Mouse (Mus musculus) neutrophil, adult 65 days (primary cell): ENCODE data around the gene Cenpv. TPM values are rescaled to one million over a fixed set of nuclear protein-coding genes. Genes with fewer than 3 reads are reported as not detected.

Source experiments
- total RNA-seq: library from RNA; stranded (reverse); gene quantifications from 2 replicates; pipeline ENCODE4 v1.2.4, GENCODE M21; 2023

The Cenpv gene
- 1.2 and 2.8 TPM in 2 replicates for total RNA-seq

GRCm38 (mm10) chr11:62539089-62539890 is at the start of gene Cenpv:
Cenpv (minus strand) TSS chr11:62539261.

GRCm38 (mm10) chr11:62573959-62574702 is 35.1 kb upstream of the Cenpv start, which contains the start of gene Trpv2:
Trpv2 (plus strand) TSS chr11:62574486.

GRCm38 (mm10) chr11:62550727-62551225 is 11.7 kb upstream of the Cenpv start, which contains the start of gene Ubb:
Ubb (plus strand) TSS chr11:62551171.

Other genes starting within 250 kb of the Cenpv start
- 9.3 and 15.4 TPM in 2 replicates for gene Pigl, start 80.8 kb downstream of the Cenpv start, total RNA-seq
- 411 and 502 TPM in 2 replicates for gene Ncor1, start 80.7 kb downstream of the Cenpv start, total RNA-seq
- gene Ubb, start 11.9 kb upstream of the Cenpv start, total RNA-seq = 1,668 and 1,954 TPM in 2 replicates
- gene Trpv2, start 35.2 kb upstream of the Cenpv start, total RNA-seq = 43.5 and 59.5 TPM in 2 replicates
- 2.5 and 2.7 TPM in 2 replicates for gene Lrrc75a, start 109.3 kb upstream of the Cenpv start, total RNA-seq
- gene Mmgt2, start 109.4 kb upstream of the Cenpv start, total RNA-seq = 3.8 and 7.6 TPM in 2 replicates
- gene Zfp287, start 192.6 kb upstream of the Cenpv start, total RNA-seq = 0.54 and 0.70 TPM in 2 replicates
- gene Gm10428, start 213.8 kb upstream of the Cenpv start, total RNA-seq = not detected in 2 replicates